Mouse (Mus musculus) embryonic facial prominence, embryonic 14.5 days (tissue): ENCODE results near the gene Rpl21. TPM values are rescaled to one million over a fixed set of nuclear protein-coding genes. Genes with fewer than 3 reads are reported as not detected.

ENCODE experiments used
- ATAC-seq: fragments of 200-750 bp; cut with Nextera tagmentation; 2 replicates; pipeline ENCODE4 v1.8.0; 2017; ENCODE audit warnings: low read depth, moderate number of reproducible peaks, moderate TSS enrichment
- DNase-seq: peaks from one replicate; pipeline ENCODE4 v3.0.0-alpha.2; 2015; ENCODE audit warnings: low spot score
- H3K27ac ChIP-seq: fragments of 300-500 bp; sonication (generic); replicated peaks from 2 replicates; pipeline ENCODE4 v1.5.1; 2014; ENCODE audit warnings: low read depth, mild to moderate bottlenecking, low read length, moderate library complexity
- H3K27me3 ChIP-seq: fragments of 300-500 bp; sonication (generic); replicated peaks from 2 replicates; pipeline ENCODE4 v1.6.1; 2014; ENCODE audit warnings: low read length; ENCODE audit not compliant: control insufficient read depth, insufficient read depth
- H3K36me3 ChIP-seq: fragments of 300-500 bp; sonication (generic); 2 replicates; pipeline ENCODE4 v1.6.1; 2014; ENCODE audit warnings: low read length, mixed read lengths; ENCODE audit not compliant: control insufficient read depth, insufficient read depth
- H3K4me1 ChIP-seq: fragments of 300-500 bp; sonication (generic); 2 replicates; pipeline ENCODE4 v1.6.1; 2014; ENCODE audit warnings: antibody characterized with exemption, low read length; ENCODE audit not compliant: control insufficient read depth, insufficient read depth
- H3K4me2 ChIP-seq: fragments of 300-500 bp; sonication (generic); 2 replicates; pipeline ENCODE4 v1.6.1; 2014; ENCODE audit warnings: low read depth, mild to moderate bottlenecking, low read length, moderate library complexity, mixed read lengths
- H3K4me3 ChIP-seq: fragments of 300-500 bp; sonication (generic); 2 replicates; pipeline ENCODE4 v1.5.1; 2014; ENCODE audit warnings: low read depth, mild to moderate bottlenecking, low read length
- H3K9ac ChIP-seq: fragments of 300-500 bp; sonication (generic); 2 replicates; pipeline ENCODE4 v1.6.1; 2014; ENCODE audit warnings: low read depth, mild to moderate bottlenecking, low read length, moderate library complexity, mixed read lengths
- H3K9me3 ChIP-seq: fragments of 300-500 bp; sonication (generic); 2 replicates; pipeline ENCODE4 v1.6.1; 2016; ENCODE audit warnings: low read length; ENCODE audit not compliant: control insufficient read depth
- WGBS: fragments of 180-500 bp; shearing (Covaris S2); extraction: QIAGEN DNeasy Blood & Tissue Kit; methylation state at CpG from one replicate; pipeline ENCODE4 v1.1.7; 2014; 5-methylcytosine and 5-hydroxymethylcytosine counted together
- polyA plus RNA-seq: library from polyadenylated mRNA; unstranded; fragments of >200 nt; fragmentation: Nextera tagmentation; extraction: Ambion mirVana; gene quantifications from 2 replicates; pipeline ENCODE4 v1.2.1, GENCODE M21; 2014

The Rpl21 gene
- polyA plus RNA-seq, 1 experiment from 2014 or later = 723 TPM

- Histone ChIP-seq H3K9me3 (no peaks in the 10 kb centered on the region), H3K4me1 (no peaks in the 10 kb centered on the region), H3K27me3 (no peaks in the 10 kb centered on the region), H3K27ac (no peak overlapping the region), H3K36me3 (no peaks in the 10 kb centered on the region), H3K4me2 (no peak overlapping the region), H3K9ac (no peak overlapping the region), H3K4me3 (no peak overlapping the region)
- 85% methylated on average over 15 of the region's 15 CpGs for WGBS
- DNase-seq = no peak
- no peak for ATAC-seq
These were observed 51.0 kb downstream of the Rpl21 start for GRCm38 (mm10) chr5:146883486-146884272.

Other genes with a start within 250 kb of the Rpl21 start
- 0.26 TPM in 1 of 2 replicates, not detected in the other for gene Gpr12, start 247.7 kb upstream of the Rpl21 start, polyA plus RNA-seq
- gene Usp12, start 37.9 kb upstream of the Rpl21 start, polyA plus RNA-seq = 14.0 and 14.2 TPM in 2 replicates
- 8.5 and 9.5 TPM in 2 replicates for gene Rasl11a, start 12.2 kb downstream of the Rpl21 start, polyA plus RNA-seq
- gene Gtf3a, start 115.8 kb downstream of the Rpl21 start, polyA plus RNA-seq = 86.0 and 95.2 TPM in 2 replicates
- 19.5 and 26.1 TPM in 2 replicates for gene Mtif3, start 130.9 kb downstream of the Rpl21 start, polyA plus RNA-seq
- gene Lnx2, start 243.7 kb downstream of the Rpl21 start, polyA plus RNA-seq = 13.7 and 13.9 TPM in 2 replicates
- gene Polr1d, start 244.2 kb downstream of the Rpl21 start, polyA plus RNA-seq = 138 and 147 TPM in 2 replicates